Mouse (Mus musculus): ENCODE data around the gene Otud1.

Otud1 gene

GRCm38 (mm10) chr2:19657158-19657874 lies at the start of gene Otud1:
Gene Otud1 (plus strand): TSS chr2:19657752.
- peak; percentile 98 for DNase-seq

GRCm38 (mm10) chr2:19607852-19608251 lies 49.7 kb upstream of the Otud1 start:
- DNase-seq = no peak

GRCm38 (mm10) chr2:19608410-19609073 lies 49.0 kb upstream of the Otud1 start:
- no peak for DNase-seq

GRCm38 (mm10) chr2:19622041-19622440 lies 35.5 kb upstream of the Otud1 start:
- DNase-seq = peak; percentile 44

GRCm38 (mm10) chr2:19627044-19627443 lies 30.5 kb upstream of the Otud1 start:
- DNase-seq = no peak

DNA sequence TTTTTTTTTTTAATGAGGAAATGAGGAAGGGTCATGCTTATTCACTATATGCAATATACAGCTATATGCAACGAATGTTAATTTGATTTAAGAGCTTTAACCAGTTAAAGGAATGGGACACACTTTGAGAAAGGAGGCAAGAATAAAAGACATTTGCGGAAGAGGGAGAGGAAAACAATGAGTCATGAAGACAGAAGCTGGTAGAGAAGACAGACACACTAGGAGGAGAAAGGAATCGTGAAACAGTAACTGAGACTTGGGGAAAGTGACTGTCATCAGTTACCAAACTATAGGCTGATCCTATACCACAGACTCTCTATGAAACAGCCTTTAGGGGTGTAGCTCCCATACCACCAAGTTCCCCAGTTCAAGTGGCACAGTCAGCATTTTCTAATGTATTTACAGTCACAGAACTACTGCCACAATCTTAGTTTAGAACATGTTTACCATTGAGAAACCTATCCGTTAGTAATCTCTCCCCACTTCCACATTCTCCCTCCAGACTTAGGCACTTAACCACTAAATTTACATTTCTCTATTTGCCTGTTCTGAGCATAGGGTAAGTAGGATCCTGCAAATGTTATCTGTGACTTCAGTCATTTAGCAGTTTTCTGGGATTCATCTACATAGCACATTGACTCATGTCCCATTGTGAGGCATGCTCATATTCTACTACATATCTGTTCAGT lies 29.5 kb upstream of the Otud1 start:
- no peak for DNase-seq

DNA sequence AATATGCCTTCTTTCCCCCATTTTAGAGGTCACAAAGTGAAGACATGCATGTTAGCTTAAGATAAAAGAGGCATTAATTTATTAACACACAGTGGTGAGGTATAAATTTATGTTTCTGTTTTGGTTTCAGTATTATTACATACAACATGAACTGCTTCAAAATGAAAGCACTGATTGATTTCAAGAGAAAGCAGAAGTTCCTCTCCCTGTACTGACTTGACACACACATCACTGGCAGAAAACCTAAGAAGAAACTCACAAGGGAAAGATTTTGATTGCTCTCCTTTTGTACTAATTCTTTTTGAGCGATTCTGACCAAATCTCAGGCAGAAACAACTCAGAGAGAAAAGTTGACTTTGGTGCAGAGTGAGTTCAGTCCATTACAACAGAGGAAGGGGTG lies 27.0 kb upstream of the Otud1 start:
- no peak for DNase-seq

DNA sequence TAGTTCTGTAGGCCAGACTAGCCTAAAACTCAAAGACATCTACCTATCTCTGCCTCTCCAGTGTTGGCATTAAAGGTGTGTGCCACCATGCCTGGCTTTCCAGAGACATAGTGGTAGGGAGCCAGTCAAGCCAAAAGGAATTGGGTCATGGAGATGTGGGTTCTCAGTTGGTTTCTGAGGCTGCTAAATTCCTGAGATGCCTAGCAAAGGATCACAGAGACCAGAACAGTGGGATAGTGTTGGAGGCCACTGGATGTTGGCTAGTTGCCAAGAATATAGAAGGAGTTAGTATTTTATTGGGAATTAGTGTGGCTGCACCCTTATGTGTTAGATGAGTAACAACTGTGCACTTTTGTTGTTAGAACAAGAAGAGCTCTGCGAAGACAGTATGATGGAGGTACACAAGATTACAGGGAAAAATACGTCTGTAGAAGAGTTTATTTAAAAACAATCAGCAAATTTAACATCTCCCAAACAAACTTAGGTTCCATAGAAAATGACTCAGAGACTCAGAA lies 24.1 kb upstream of the Otud1 start:
- DNase-seq = no peak

GRCm38 (mm10) chr2:19645182-19645581 lies 12.4 kb upstream of the Otud1 start:
- no peak for DNase-seq

DNA sequence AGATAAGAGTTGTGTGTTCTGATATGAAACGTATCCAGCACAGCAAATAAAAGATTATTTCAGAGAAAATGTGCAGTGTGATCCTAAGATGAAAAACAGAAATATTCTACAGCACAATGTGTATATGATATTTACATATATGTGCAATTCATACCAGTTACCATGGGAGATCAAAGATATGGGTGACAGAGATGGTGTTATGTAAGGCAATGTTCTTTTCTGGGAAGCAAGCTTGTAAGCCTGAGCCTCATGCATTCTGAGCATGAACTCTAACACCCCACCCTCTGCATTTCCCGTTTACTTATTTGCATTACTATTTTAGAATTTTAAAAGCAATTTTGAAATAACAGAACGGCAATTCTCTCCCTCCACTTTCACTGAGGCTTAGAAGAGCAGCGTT lies 11.4 kb upstream of the Otud1 start:
- no peak for DNase-seq

DNA sequence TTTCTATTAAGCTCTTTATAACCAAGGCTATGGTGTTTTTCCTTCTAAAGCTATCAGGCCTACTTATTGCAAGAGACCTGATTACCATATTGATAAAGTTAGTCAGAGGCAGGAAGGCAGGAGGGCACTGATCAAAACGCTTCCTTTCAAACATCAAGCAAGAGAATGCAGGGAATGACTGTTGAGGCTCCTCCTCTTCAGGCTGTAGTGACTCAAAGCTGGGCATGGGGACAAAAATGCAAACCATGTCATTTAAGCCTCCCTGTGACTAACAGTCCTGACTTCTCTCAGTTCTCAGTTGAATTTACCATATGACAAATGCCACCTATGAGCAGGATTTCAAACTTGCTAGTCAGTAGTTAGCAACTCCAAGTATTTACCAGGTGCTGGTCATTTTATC lies 10.6 kb upstream of the Otud1 start:
- DNase-seq = no peak

- peak; percentile 18 for DNase-seq
Measured at GRCm38 (mm10) chr2:19656436-19656835, 1.1 kb upstream of the Otud1 start.

- DNase-seq = peak; percentile 85
Measured at GRCm38 (mm10) chr2:19657881-19658589, 483 bp downstream of the Otud1 start.

- DNase-seq = peak; percentile 67
Measured at GRCm38 (mm10) chr2:19658661-19659384, 1.3 kb downstream of the Otud1 start.

- no peak for DNase-seq
Measured at GRCm38 (mm10) chr2:19660875-19661274, 3.3 kb downstream of the Otud1 start.

DNA sequence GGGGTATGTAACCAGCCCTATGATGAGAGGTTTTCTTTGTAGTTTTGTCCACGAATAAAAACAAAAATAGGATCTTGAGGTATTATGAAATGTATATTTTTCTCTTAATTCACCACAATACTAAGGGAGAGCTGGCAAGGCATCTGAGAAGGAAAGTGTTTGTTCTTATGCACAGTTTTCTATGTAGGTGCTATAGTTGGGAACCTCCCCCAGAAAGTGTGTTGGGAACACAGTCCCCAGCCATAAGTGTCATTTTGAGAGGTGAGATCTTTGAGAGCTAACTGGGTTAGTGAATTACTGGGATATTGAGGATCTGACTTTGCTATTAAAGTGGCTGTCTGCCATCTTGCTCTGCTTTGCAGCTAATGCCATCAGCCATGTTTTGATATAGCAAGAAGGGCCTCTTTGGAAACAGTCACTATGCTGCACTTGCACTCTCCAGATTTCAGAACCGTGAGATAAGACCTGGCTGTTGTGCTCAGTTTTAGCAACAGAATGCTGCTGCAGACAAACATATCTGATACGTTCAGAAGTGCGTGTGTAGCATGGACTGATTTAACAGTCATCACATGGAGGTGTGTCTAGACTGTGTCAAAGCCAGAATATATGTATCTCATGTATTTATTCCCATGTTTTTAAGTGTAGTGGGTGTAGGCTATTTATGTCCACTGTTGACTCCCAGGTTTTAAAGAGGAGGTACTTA lies 5.7 kb downstream of the Otud1 start:
- DNase-seq = no peak

DNA sequence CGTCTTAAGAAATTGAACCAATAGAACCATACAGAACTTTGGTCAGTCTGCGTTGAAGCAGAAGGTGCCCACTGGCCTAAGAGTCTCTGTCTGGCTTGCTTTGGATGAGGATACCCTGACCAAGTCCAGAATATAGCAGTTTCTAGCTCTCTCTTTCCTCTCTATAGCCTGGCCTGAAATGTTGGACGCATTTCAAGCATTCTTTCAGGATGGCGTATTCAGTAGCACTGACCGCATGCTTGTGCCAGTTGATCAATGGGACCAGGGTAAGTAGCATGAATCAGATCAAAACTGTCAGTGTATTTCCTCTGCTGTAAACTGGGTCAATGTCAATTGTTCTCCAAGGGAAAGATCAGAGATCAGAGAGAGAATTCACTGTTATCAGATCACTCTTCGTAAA lies 6.6 kb downstream of the Otud1 start:
- no peak for DNase-seq

DNA sequence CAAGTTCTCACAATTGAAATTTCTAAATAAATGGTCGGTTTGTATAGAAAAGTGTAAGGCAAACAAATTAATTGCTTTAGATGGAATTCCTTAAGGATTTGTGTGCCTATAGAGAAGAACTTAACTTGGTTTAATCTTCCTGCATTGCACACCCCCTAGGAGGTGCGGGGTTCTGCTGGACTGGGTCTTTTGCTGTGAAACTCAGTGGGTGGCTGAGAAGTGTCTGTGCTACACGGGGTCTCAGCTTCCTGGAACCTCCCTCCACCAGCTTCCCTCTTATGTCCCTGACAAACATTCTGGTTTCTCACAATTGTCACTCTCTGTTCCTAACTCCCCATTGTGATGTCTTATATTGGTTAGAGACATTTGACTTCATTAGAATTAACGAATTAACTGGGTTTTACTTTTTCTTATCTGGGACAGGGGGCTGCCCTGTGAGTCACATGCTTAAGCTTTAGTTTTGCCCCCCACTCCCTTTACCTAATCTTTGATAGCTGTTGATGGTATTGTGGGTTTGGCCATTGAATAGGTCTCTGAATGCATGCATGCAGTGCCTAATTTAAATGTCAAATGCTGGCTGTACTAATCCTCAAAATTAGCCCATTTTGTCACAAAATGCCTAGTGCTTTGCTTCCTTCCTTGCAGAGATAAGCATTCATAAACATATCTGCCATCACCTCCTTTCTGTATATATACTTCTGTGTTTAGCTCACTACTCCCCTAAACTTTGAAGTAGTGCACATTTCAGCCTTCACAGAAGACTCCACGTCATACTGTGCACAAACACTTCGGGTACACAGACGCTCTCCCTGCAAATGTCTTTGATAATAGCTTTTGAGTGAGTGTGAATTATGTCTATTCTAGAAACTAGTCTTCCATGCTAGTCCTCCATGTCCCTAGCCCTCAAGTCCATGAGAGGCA lies 7.3 kb downstream of the Otud1 start:
- DNase-seq = no peak

- peak; percentile 17 for DNase-seq
Measured at GRCm38 (mm10) chr2:19665841-19666240, 8.3 kb downstream of the Otud1 start.

DNA sequence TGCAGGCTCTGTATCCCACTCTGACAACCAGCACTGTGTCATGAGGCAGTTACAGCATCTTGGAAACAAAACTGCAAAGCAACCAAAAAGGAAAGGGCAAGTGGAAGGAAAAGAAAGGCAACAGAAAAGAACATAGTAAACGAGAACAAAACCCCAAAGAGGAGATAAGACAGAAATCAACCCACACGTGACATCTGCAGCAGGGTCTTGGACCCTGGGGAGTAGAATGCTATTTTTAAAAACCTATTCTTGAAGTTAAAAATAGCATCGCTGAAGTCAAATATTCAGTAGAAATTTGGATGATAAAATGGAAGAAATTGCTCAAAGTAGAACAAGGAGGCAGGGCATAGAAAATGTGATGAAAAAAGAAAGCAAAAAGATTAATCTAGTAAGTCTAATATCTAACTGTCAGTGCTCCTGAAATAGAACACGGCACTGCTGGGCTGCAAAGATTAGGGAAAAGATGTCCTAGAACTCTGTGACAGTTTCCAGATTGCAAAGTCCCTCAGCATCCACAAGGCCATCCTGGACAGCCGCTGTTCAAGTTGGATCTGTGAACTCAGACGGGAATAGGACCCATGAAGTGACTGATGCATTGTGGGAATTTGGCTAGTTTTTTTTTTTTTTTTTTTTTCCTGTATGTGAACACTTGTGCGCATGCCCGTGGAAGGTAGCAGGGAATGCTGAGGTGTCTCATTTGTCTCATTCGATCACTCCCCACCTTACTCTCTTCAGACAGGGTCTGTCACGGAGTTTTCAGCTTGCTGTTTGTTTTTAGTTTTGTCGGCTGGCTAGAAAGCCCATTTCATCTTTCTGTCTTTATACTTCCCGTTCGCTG lies 13.5 kb downstream of the Otud1 start:
- DNase-seq = no peak
